ENCODE assay signal across 10 mouse cellular contexts in genomic region chr11:59525237-59525636, GRCm38 (mm10). TPM values are rescaled to one million over a fixed set of nuclear protein-coding genes. Genes with fewer than 3 reads are reported as not detected.
DNase-seq lines count a peak whose midpoint lies in the region; ATAC-seq and TF ChIP-seq lines count a peak whose summit lies in the region.
"Had no signal": no experiment of that assay in that cellular context is flagged by ENCODE, and none has a peak within 500 bp of the region (broad histone marks: within the 10 kb centered on the region; RNA-seq: fewer than 3 reads in every experiment).

No protein-coding gene starts in this region.

- H3K4me2 ChIP-seq in forebrain, embryonic 13.5 days: no peak overlapping the region
- H3K4me2 ChIP-seq: midbrain, embryonic 12.5 days had no signal

- no peak overlapping the region for H3K9ac ChIP-seq in forebrain, embryonic 13.5 days
- H3K9ac ChIP-seq: midbrain, embryonic 12.5 days had no signal

- H3K27ac ChIP-seq in forebrain, embryonic 10.5 days: no peak overlapping the region
- H3K27ac ChIP-seq in forebrain, embryonic 13.5 days: no peak overlapping the region
- H3K27ac ChIP-seq in spleen, adult 2 months (ENCODE audit: insufficient read depth, low read length): no peak overlapping the region
- H3K27ac ChIP-seq: midbrain, embryonic 12.5 days had no signal

- peak; percentile 63 for DNase-seq in forebrain, embryonic 10.5 days (ENCODE audit: extremely low spot score, low spot score)
- peak; percentile 72 for DNase-seq in adrenal gland, adult 2 months
- DNase-seq in embryo, embryonic 11 days: peak; percentile 84
- DNase-seq in heart, postnatal 25 days (ENCODE audit: low spot score): peak; percentile 30
- peak; percentile 54 to 84 for DNase-seq in layer of hippocampus, postnatal 25 days (ENCODE audit: extremely low spot score in 1 of 2, low spot score in 1 of 2)
- DNase-seq in mesoderm, embryonic 11.5 days (ENCODE audit: low read depth, low spot score): peak; percentile 89
- DNase-seq in spleen, adult 2 months (ENCODE audit: low read depth in 1 of 2, low spot score in 2 of 2): peak; percentile 65 to 66

- no peak for ATAC-seq in forebrain, embryonic 13.5 days

- H3K4me3 ChIP-seq in forebrain, embryonic 10.5 days: no peak overlapping the region
- H3K4me3 ChIP-seq in forebrain, embryonic 13.5 days: no peak overlapping the region
- H3K4me3 ChIP-seq in spleen, adult 2 months (ENCODE audit: extremely low read depth, insufficient read depth, insufficient read length): no peak overlapping the region
- H3K4me3 ChIP-seq: midbrain, embryonic 12.5 days had no signal

- TF ChIP-seq CTCF in spleen, adult 2 months (IDR thresholded peaks at IDR 0.05; ENCODE audit: extremely low read depth, insufficient read depth, insufficient read length, insufficient replicate concordance): peak; percentile 63; the same call in 1 of the 2 replicates

- H3K36me3 ChIP-seq in forebrain, embryonic 10.5 days (replicated peaks): no peaks in the 10 kb centered on the region
- H3K36me3 ChIP-seq in forebrain, embryonic 13.5 days (ENCODE audit: poor library complexity, severe bottlenecking): no peaks in the 10 kb centered on the region
- no peaks in the 10 kb centered on the region for H3K36me3 ChIP-seq in spleen, adult 2 months (ENCODE audit: control insufficient read depth, insufficient read depth, low read length)
- H3K36me3 ChIP-seq: midbrain, embryonic 12.5 days had no signal

- no peaks in the 10 kb centered on the region for H3K9me3 ChIP-seq in forebrain, embryonic 10.5 days
- no peaks in the 10 kb centered on the region for H3K9me3 ChIP-seq in forebrain, embryonic 13.5 days (replicated peaks)
- H3K9me3 ChIP-seq: midbrain, embryonic 12.5 days had no signal

- intact Hi-C loops in heart, postnatal 25 days (cut with DNase I): loop anchor here (1.0 to 10.0 kb wide), 3 partner anchors 44 to 220 kb away; no protein-coding TSS in a partner anchor

- TF ChIP-seq POLR2A in spleen, adult 2 months (IDR thresholded peaks at IDR 0.05; ENCODE audit: low read depth, low read length): no peak

- 16% methylated on average over 10 of the region's 10 CpGs for WGBS in forebrain, embryonic 10.5 days
- WGBS in forebrain, embryonic 13.5 days: 10% methylated on average over 10 of the region's 10 CpGs
- 2% methylated on average over 10 of the region's 10 CpGs for WGBS in spleen, adult 2 months

- no peaks in the 10 kb centered on the region for H3K27me3 ChIP-seq in forebrain, embryonic 10.5 days (ENCODE audit: poor library complexity, severe bottlenecking)
- H3K27me3 ChIP-seq in forebrain, embryonic 13.5 days: no peaks in the 10 kb centered on the region
- H3K27me3 ChIP-seq in spleen, adult 2 months (ENCODE audit: control insufficient read depth, insufficient read depth, low read length): no peaks in the 10 kb centered on the region
- H3K27me3 ChIP-seq: midbrain, embryonic 12.5 days had no signal

- no peaks in the 10 kb centered on the region for H3K4me1 ChIP-seq in forebrain, embryonic 10.5 days
- H3K4me1 ChIP-seq in forebrain, embryonic 13.5 days: no peaks in the 10 kb centered on the region
- no peaks in the 10 kb centered on the region for H3K4me1 ChIP-seq in spleen, adult 2 months (ENCODE audit: control insufficient read depth, insufficient read depth, insufficient read length)
- H3K4me1 ChIP-seq: midbrain, embryonic 12.5 days had no signal

RNA-seq across cellular contexts. Expression of gene Zkscan17, which starts 1.3 kb away (rescaled TPM):
- polyA plus RNA-seq in forebrain, embryonic 10.5 days (2016; fragmentation: Nextera tagmentation; extraction: Ambion mirVana): 43.1 and 44.2 TPM in 2 replicates
- polyA plus RNA-seq in forebrain, embryonic 13.5 days (2015; fragmentation: Nextera tagmentation; extraction: Ambion mirVana): 20.4 and 23.9 TPM in 2 replicates
- total RNA-seq in adrenal gland, adult 2 months (2021): 10 to 100 TPM; 16.7 to 17.9 TPM
- 11.0 and 14.9 TPM in 2 replicates for polyA plus RNA-seq in adrenal gland, adult 2 months (2012; rRNA removed)
- 10 to 100 TPM; 14.4 to 18.2 TPM for total RNA-seq in heart, postnatal 25 days (2021)
- total RNA-seq in layer of hippocampus, postnatal 25 days (2021): 1 to 10 TPM; 7.9 to 9.1 TPM
- 8.8 TPM in 2 replicates for polyA plus RNA-seq in spleen, adult 2 months (2012; rRNA removed)

RNA-seq across cellular contexts. Expression of gene Nlrp3, which starts 16.1 kb away (rescaled TPM):
- 0.04 TPM in 1 of 2 replicates, not detected in the other for polyA plus RNA-seq in forebrain, embryonic 10.5 days (2016; fragmentation: Nextera tagmentation; extraction: Ambion mirVana)
- 0.08 and 0.09 TPM in 2 replicates for polyA plus RNA-seq in forebrain, embryonic 13.5 days (2015; fragmentation: Nextera tagmentation; extraction: Ambion mirVana)
- total RNA-seq in adrenal gland, adult 2 months (2021): 1 to 10 TPM; 1.3 to 1.8 TPM
- polyA plus RNA-seq in adrenal gland, adult 2 months (2012; rRNA removed): 0.26 and 0.29 TPM in 2 replicates
- under 1 TPM; 0.44 to 0.59 TPM for total RNA-seq in heart, postnatal 25 days (2021)
- total RNA-seq in layer of hippocampus, postnatal 25 days (2021): under 1 TPM; 0.64 to 0.92 TPM
- polyA plus RNA-seq in spleen, adult 2 months (2012; rRNA removed): 1.9 and 2.9 TPM in 2 replicates

RNA-seq across cellular contexts. Expression of gene Olfr222, which starts 50.8 kb away (rescaled TPM):
- not detected in 2 replicates for polyA plus RNA-seq in forebrain, embryonic 10.5 days (2016; fragmentation: Nextera tagmentation; extraction: Ambion mirVana)
- not detected in 2 replicates for polyA plus RNA-seq in forebrain, embryonic 13.5 days (2015; fragmentation: Nextera tagmentation; extraction: Ambion mirVana)
- not detected for total RNA-seq in adrenal gland, adult 2 months (2021)
- not detected in 2 replicates for polyA plus RNA-seq in adrenal gland, adult 2 months (2012; rRNA removed)
- not detected for total RNA-seq in heart, postnatal 25 days (2021)
- total RNA-seq in layer of hippocampus, postnatal 25 days (2021): not detected
- not detected in 2 replicates for polyA plus RNA-seq in spleen, adult 2 months (2012; rRNA removed)
- polyA plus RNA-seq: C2C12; midbrain, embryonic 12.5 days had no signal

RNA-seq across cellular contexts. Expression of gene Zfp867, which starts 53.0 kb away (rescaled TPM):
- 8.9 and 9.3 TPM in 2 replicates for polyA plus RNA-seq in forebrain, embryonic 10.5 days (2016; fragmentation: Nextera tagmentation; extraction: Ambion mirVana)
- 13.5 and 14.1 TPM in 2 replicates for polyA plus RNA-seq in forebrain, embryonic 13.5 days (2015; fragmentation: Nextera tagmentation; extraction: Ambion mirVana)
- total RNA-seq in adrenal gland, adult 2 months (2021): 1 to 10 TPM; 2.7 to 5.5 TPM
- 0.12 and 0.13 TPM in 2 replicates for polyA plus RNA-seq in adrenal gland, adult 2 months (2012; rRNA removed)
- 1 to 10 TPM; 4.8 to 5.0 TPM for total RNA-seq in heart, postnatal 25 days (2021)
- 1 to 10 TPM; 3.7 to 4.2 TPM for total RNA-seq in layer of hippocampus, postnatal 25 days (2021)
- 0.09 and 0.25 TPM in 2 replicates for polyA plus RNA-seq in spleen, adult 2 months (2012; rRNA removed)

Comparison
In these comparisons a context has a peak if more than half of its experiments do, and no peak if none do; other contexts are left out.
1. DNase-seq: peak in every context shown above with its lines; median percentile 89 in mesoderm, embryonic 11.5 days; 84 in embryo, embryonic 11 days; 72 in adrenal gland, adult 2 months; 69 in layer of hippocampus, postnatal 25 days; 66 in spleen, adult 2 months; 63 in forebrain, embryonic 10.5 days; 30 in heart, postnatal 25 days.